Mouse (Mus musculus) bone marrow, adult 2 months (tissue): ENCODE data around the gene Snta1.

Experiments used
- CTCF ChIP-seq: fragments of 200-500 bp; IDR thresholded peaks from 2 replicates; pipeline ENCODE4 v1.5.1; 2011; ENCODE audit warnings: low read length, control low read depth; ENCODE audit not compliant: control insufficient read depth, insufficient read depth
- POLR2A ChIP-seq: fragments of 200-500 bp; IDR thresholded peaks from 2 replicates; pipeline ENCODE4 v1.6.1; 2011; ENCODE audit warnings: low read depth, mild to moderate bottlenecking, control low read depth, low read length, borderline replicate concordance; ENCODE audit not compliant: control insufficient read depth

DNA sequence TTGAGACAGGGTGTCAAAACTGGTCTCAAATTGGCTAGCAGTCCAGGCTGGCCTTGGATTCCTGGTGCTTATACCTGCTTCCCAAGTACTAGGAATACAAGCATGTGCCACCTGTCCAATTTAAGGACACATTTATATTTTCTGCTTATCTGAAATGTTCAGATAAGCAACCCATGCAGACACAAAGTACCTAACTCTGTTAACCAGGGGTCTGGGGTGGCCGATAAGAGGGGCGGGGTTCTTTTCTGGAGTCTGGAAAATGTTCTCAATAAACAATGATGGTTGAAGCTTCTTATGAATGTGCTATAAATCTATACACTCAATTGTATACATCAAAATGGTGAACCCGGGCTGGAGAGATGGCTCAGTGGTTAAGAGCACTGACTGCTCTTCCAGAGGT, 81.0 kb downstream of the Snta1 start:
- TF ChIP-seq CTCF (no peak), POLR2A (no peak)
